Mouse (Mus musculus) liver, adult 2 months (tissue): ENCODE measurements around the gene Fsd2.

ENCODE experiments used
- CTCF ChIP-seq: fragments of 200-500 bp; IDR thresholded peaks from 2 replicates; pipeline ENCODE4 v1.5.1; 2011; ENCODE audit warnings: low read depth, low read length, control low read depth
- POLR2A ChIP-seq: fragments of 200-500 bp; IDR thresholded peaks from 2 replicates; pipeline ENCODE4 v1.6.1; 2011; ENCODE audit warnings: low read length, control low read depth; ENCODE audit not compliant: insufficient read depth; ENCODE audit errors: extremely low read depth

DNA sequence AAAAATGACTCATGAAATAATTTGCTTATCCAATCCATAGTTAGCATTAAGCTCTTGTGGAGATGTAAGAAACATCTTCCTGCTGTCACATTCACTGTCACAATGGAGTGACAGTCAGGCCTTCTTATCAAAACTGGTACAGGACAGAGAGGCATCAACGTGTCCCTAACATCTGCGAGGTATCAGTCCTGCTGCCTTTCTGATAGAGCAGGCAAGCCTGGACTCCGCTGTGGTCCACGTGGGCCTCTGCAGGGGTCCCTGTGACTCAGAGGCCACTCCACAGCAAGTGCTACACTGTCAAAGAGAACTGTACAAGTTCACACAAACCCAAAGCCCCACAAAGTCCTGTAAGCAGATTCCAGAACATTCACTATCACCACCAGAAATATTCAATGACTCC is 38.7 kb upstream of the Fsd2 start:
- TF ChIP-seq CTCF (no peak), POLR2A (no peak)
